Mouse (Mus musculus) embryonic facial prominence, embryonic 12.5 days (tissue): ENCODE measurements at regions not wholly inside any gene's neighbourhood (a gene's known extent, or its start where the extent isn't known, plus 50 kb on each side); places are given as distances from the start of the nearest gene placed in this dataset.

Source experiments
- ATAC-seq: fragments of 200-750 bp; cut with Nextera tagmentation; 2 replicates; pipeline ENCODE4 v1.8.0; 2017; ENCODE audit not compliant: insufficient number of reproducible peaks, insufficient read depth, low FRiP score, low TSS enrichment
- H3K27ac ChIP-seq: fragments of 300-500 bp; sonication (generic); 2 replicates; pipeline ENCODE4 v1.5.1; 2016; ENCODE audit warnings: mild to moderate bottlenecking
- H3K27me3 ChIP-seq: fragments of 300-500 bp; sonication (generic); 2 replicates; pipeline ENCODE4 v1.6.1; 2016; ENCODE audit warnings: mild to moderate bottlenecking, moderate library complexity
- H3K36me3 ChIP-seq: fragments of 300-500 bp; sonication (generic); 2 replicates; pipeline ENCODE4 v1.6.1; 2016; ENCODE audit warnings: mild to moderate bottlenecking
- H3K4me1 ChIP-seq: fragments of 300-500 bp; sonication (generic); 2 replicates; pipeline ENCODE4 v1.6.1; 2016
- H3K4me2 ChIP-seq: fragments of 300-500 bp; sonication (generic); replicated peaks from 2 replicates; pipeline ENCODE4 v1.6.1; 2016; ENCODE audit warnings: mild to moderate bottlenecking, moderate library complexity
- H3K4me3 ChIP-seq: fragments of 300-500 bp; sonication (generic); 2 replicates; pipeline ENCODE4 v1.5.1; 2016; ENCODE audit warnings: mild to moderate bottlenecking
- H3K9ac ChIP-seq: fragments of 300-500 bp; sonication (generic); 2 replicates; pipeline ENCODE4 v1.6.1; 2016; ENCODE audit warnings: mild to moderate bottlenecking, moderate library complexity
- H3K9me3 ChIP-seq: fragments of 300-500 bp; sonication (generic); 2 replicates; pipeline ENCODE4 v1.6.1; 2016; ENCODE audit warnings: mild to moderate bottlenecking, moderate library complexity
- WGBS: fragments of 180-500 bp; shearing (Covaris S2); methylation state at CpG from one replicate; pipeline ENCODE4 v1.1.7; 2016; 5-methylcytosine and 5-hydroxymethylcytosine counted together

- H3K9ac ChIP-seq, result no peak overlapping the region
- peaks cover 12% of the 10 kb centered on the region for H3K4me1 ChIP-seq
- H3K9me3 ChIP-seq, result no peaks in the 10 kb centered on the region
- no peak overlapping the region for H3K27ac ChIP-seq
- no peak overlapping the region for H3K4me2 ChIP-seq
- 90% methylated on average over 6 of the region's 6 CpGs for WGBS
- no peaks in the 10 kb centered on the region for H3K27me3 ChIP-seq
- no peak for ATAC-seq
- H3K4me3 ChIP-seq, result no peak overlapping the region
- no peaks in the 10 kb centered on the region for H3K36me3 ChIP-seq
Measured at GRCm38 (mm10) chr9:41914611-41915010, 209.5 kb downstream of the Sorl1 start.

GRCm38 (mm10) chr9:41913911-41914310 lies 210.2 kb downstream of the Sorl1 start:
- no peaks in the 10 kb centered on the region for H3K27me3 ChIP-seq
- H3K4me1 ChIP-seq, result peaks cover 8% of the 10 kb centered on the region
- no peak overlapping the region for H3K4me2 ChIP-seq
- no peaks in the 10 kb centered on the region for H3K9me3 ChIP-seq
- ATAC-seq, result no peak
- no peak overlapping the region for H3K27ac ChIP-seq
- H3K4me3 ChIP-seq, result no peak overlapping the region
- H3K9ac ChIP-seq, result no peak overlapping the region
- 79% methylated on average over 3 of the region's 3 CpGs for WGBS
- H3K36me3 ChIP-seq, result no peaks in the 10 kb centered on the region

- Histone ChIP-seq H3K4me2 (no peak overlapping the region), H3K36me3 (no peaks in the 10 kb centered on the region), H3K9me3 (no peaks in the 10 kb centered on the region), H3K27ac (peak overlapping the region; percentile 83), H3K27me3 (no peaks in the 10 kb centered on the region), H3K9ac (no peak overlapping the region), H3K4me3 (no peak overlapping the region), H3K4me1 (no peaks in the 10 kb centered on the region)
- peak; percentile 64; the same call in 1 of the 2 replicates for ATAC-seq
- WGBS, result 36% methylated on average over 5 of the region's 5 CpGs
Measured at GRCm38 (mm10) chr9:41912482-41912881, 211.6 kb downstream of the Sorl1 start.

- 61% methylated on average over 8 of the region's 8 CpGs for WGBS
- no peak overlapping the region for H3K4me2 ChIP-seq
- H3K27ac ChIP-seq, result peak overlapping the region; percentile 81
Measured at GRCm38 (mm10) chr9:41900606-41900974, 223.5 kb downstream of the Sorl1 start.

GRCm38 (mm10) chr9:41899766-41900605 lies 224.1 kb downstream of the Sorl1 start:
- WGBS, result 43% methylated on average over 11 of the region's 11 CpGs
- H3K9ac ChIP-seq, result no peak overlapping the region
- no peak overlapping the region for H3K4me2 ChIP-seq
- no peak for ATAC-seq
- no peaks in the 10 kb centered on the region for H3K36me3 ChIP-seq
- no peaks in the 10 kb centered on the region for H3K27me3 ChIP-seq
- no peaks in the 10 kb centered on the region for H3K9me3 ChIP-seq
- peak overlapping the region; percentile 81 for H3K27ac ChIP-seq
- no peak overlapping the region for H3K4me3 ChIP-seq
- H3K4me1 ChIP-seq, result peaks cover 15% of the 10 kb centered on the region

More at GRCm38 (mm10) chr9:41900606-41900974, 223.5 kb downstream of the Sorl1 start:
- H3K9me3 ChIP-seq, result no peaks in the 10 kb centered on the region
- no peak overlapping the region for H3K4me3 ChIP-seq
- ATAC-seq, result no peak
- H3K27me3 ChIP-seq, result no peaks in the 10 kb centered on the region
- peaks cover 15% of the 10 kb centered on the region for H3K4me1 ChIP-seq
- H3K9ac ChIP-seq, result no peak overlapping the region
- no peaks in the 10 kb centered on the region for H3K36me3 ChIP-seq

- H3K36me3 ChIP-seq, result no peaks in the 10 kb centered on the region
- no peaks in the 10 kb centered on the region for H3K27me3 ChIP-seq
- no peak overlapping the region for H3K4me2 ChIP-seq
- H3K27ac ChIP-seq, result no peak overlapping the region
- no peak for ATAC-seq
- H3K4me3 ChIP-seq, result no peak overlapping the region
- no peaks in the 10 kb centered on the region for H3K9me3 ChIP-seq
- 86% methylated on average over 5 of the region's 5 CpGs for WGBS
- H3K4me1 ChIP-seq, result peaks cover 23% of the 10 kb centered on the region
- no peak overlapping the region for H3K9ac ChIP-seq
Measured at GRCm38 (mm10) chr9:41895106-41895505, 229.0 kb downstream of the Sorl1 start.

GRCm38 (mm10) chr9:41892841-41893240 lies 231.3 kb downstream of the Sorl1 start:
- 59% methylated on average over 3 of the region's 3 CpGs for WGBS
- no peak for ATAC-seq
- Histone ChIP-seq H3K36me3 (no peaks in the 10 kb centered on the region), H3K27me3 (no peaks in the 10 kb centered on the region), H3K4me3 (no peak overlapping the region), H3K4me2 (no peak overlapping the region), H3K9me3 (no peaks in the 10 kb centered on the region), H3K9ac (no peak overlapping the region), H3K4me1 (peaks cover 8% of the 10 kb centered on the region), H3K27ac (0 out of 2 replicates have a peak overlapping the region, but pooled peaks have one; percentile 57)

GRCm38 (mm10) chr9:41891206-41891605 lies 232.9 kb downstream of the Sorl1 start:
- no peaks in the 10 kb centered on the region for H3K36me3 ChIP-seq
- no peaks in the 10 kb centered on the region for H3K27me3 ChIP-seq
- H3K9me3 ChIP-seq, result no peaks in the 10 kb centered on the region
- ATAC-seq, result no peak
- WGBS, result 43% methylated on average over 7 of the region's 7 CpGs
- peak overlapping the region; percentile 48 for H3K4me2 ChIP-seq
- H3K4me3 ChIP-seq, result peak overlapping the region; percentile 18; the same call in 1 of the 2 replicates
- peaks cover 8% of the 10 kb centered on the region for H3K4me1 ChIP-seq
- H3K9ac ChIP-seq, result peak overlapping the region; percentile 53; the same call in 1 of the 2 replicates
- H3K27ac ChIP-seq, result peak overlapping the region; percentile 98

- ATAC-seq, result peak; percentile 95
- H3K27me3 ChIP-seq, result no peaks in the 10 kb centered on the region
- H3K4me3 ChIP-seq, result peak overlapping the region; percentile 18
- peak overlapping the region; percentile 98 for H3K27ac ChIP-seq
- H3K4me1 ChIP-seq, result peaks cover 8% of the 10 kb centered on the region
- H3K9me3 ChIP-seq, result no peaks in the 10 kb centered on the region
- WGBS, result 1% methylated on average over 42 of the region's 42 CpGs
- peak overlapping the region; percentile 53 for H3K9ac ChIP-seq
- no peaks in the 10 kb centered on the region for H3K36me3 ChIP-seq
- H3K4me2 ChIP-seq, result peak overlapping the region; percentile 48
Measured at GRCm38 (mm10) chr9:41890273-41891141, 233.6 kb downstream of the Sorl1 start.

GRCm38 (mm10) chr9:41889568-41890272 lies 234.4 kb downstream of the Sorl1 start:
- WGBS, result 44% methylated on average over 12 of the region's 12 CpGs

GRCm38 (mm10) chr9:41888616-41889150 lies 235.4 kb downstream of the Sorl1 start:
- Histone ChIP-seq H3K27ac (peak overlapping the region; percentile 98), H3K9me3 (no peaks in the 10 kb centered on the region), H3K4me3 (no peak overlapping the region), H3K36me3 (no peaks in the 10 kb centered on the region), H3K4me1 (peaks cover 10% of the 10 kb centered on the region), H3K27me3 (no peaks in the 10 kb centered on the region), H3K4me2 (no peak overlapping the region), H3K9ac (no peak overlapping the region)
- 75% methylated on average over 3 of the region's 3 CpGs for WGBS
- ATAC-seq, result no peak

More at GRCm38 (mm10) chr9:41889568-41890272, 234.4 kb downstream of the Sorl1 start:
- Histone ChIP-seq H3K9me3 (no peaks in the 10 kb centered on the region), H3K27me3 (no peaks in the 10 kb centered on the region), H3K4me1 (peaks cover 8% of the 10 kb centered on the region), H3K27ac (peak overlapping the region; percentile 98), H3K4me3 (peak overlapping the region; percentile 18), H3K9ac (no peak overlapping the region), H3K4me2 (peak overlapping the region; percentile 48), H3K36me3 (no peaks in the 10 kb centered on the region)
- peak; percentile 73 for ATAC-seq
